Mouse (Mus musculus): Measurements from ENCODE around the gene Ank3.

DNA sequence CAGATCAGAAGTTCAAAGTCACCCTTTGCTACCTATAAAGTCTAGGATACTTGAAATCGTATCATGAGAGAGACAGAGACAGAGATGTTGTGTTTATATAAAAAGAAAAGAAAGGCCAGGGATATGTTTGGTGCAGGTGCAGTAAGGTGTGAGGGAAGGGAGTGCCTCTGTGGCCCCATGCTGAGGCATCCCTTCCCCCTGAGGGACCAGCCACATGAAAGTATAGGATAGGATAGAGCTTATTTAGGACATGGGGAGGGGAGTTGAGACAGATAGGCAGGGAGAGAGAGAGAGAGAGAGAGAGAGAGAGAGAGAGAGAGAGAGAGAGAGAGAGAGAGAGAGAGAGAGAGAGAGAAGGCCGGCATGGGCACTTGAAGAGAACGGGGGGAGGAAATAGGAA, 175.2 kb downstream of the Ank3 start:
- no peak for TF ChIP-seq MAX (IDR thresholded peaks at IDR 0.05; ENCODE audit: low read length)
- TF ChIP-seq GABPA (IDR thresholded peaks at IDR 0.05; ENCODE audit: low read depth, low read length), result no peak
- no peak for TF ChIP-seq E2F4 (IDR thresholded peaks at IDR 0.05; ENCODE audit: borderline replicate concordance, low read depth, low read length)
- no peak for TF ChIP-seq HCFC1 (IDR thresholded peaks at IDR 0.05; ENCODE audit: low read depth, low read length)
- no peak for TF ChIP-seq POLR2A (IDR thresholded peaks at IDR 0.05; ENCODE audit: control insufficient read depth in 1 of 2, insufficient read depth in 1 of 2, low read depth in 1 of 2, low read length in 2 of 2, poor library complexity in 1 of 2)
- no peak for TF ChIP-seq KAT2A (conservative IDR thresholded peaks at IDR 0.05; ENCODE audit: low read depth, low read length)
- no peak for TF ChIP-seq RAD21 (IDR thresholded peaks at IDR 0.05; ENCODE audit: low read depth, low read length)

Data from MEL (cell line).